In the genomic region with DNA sequence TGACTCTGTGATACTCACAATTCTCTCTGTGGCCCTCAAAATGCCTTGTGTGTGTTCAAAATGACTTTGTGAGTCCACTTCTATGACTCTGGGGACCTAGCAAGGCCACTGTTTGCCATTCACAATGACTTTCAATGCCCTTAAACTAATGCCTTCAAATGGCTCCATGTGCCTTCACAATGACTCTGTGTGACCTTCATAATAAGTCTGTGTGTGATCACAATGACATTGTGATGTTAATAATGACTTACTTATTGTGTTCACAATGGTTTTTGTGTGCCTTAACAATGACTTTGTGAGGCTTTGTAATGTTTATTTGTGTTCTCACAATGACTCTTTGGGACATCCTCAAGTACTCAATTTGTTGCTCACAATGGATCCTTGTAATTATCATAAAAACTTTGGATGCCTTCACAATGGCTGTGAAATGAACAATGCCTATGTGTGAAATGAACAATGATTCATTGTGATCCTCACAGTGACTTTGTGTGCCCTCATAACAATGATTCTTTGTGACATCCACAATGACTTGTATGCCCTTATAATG, we compare ENCODE assay signal across 26 mouse cellular contexts.
"Had no signal": no experiment of that assay in that cellular context is flagged by ENCODE, and none has a peak within 500 bp of the region (broad histone marks: within the 10 kb centered on the region; RNA-seq: fewer than 3 reads in every experiment).

No protein-coding gene starts in this region.

- H3K27me3 ChIP-seq: heart, embryonic 13.5 days; heart, embryonic 15.5 days; hindbrain, embryonic 12.5 days; intestine, embryonic 15.5 days; limb, embryonic 13.5 days; limb, embryonic 15.5 days; liver, embryonic 12.5 days had no signal

- DNase-seq: gastrocnemius, adult 2 months; gastrocnemius, postnatal 10 days; gastrocnemius, postnatal 25 days; heart, adult 2 months; heart, postnatal 4 days; kidney, adult 18-20 months; kidney, adult 8-10 months; kidney, postnatal 10 days; kidney, postnatal 25 days; kidney, postnatal 4 days; left cerebral cortex, postnatal 4 days had no signal

- H3K4me3 ChIP-seq: gastrocnemius, adult 2 months; heart, adult 2 months; heart, embryonic 13.5 days; heart, embryonic 15.5 days; hindbrain, embryonic 10.5 days; hindbrain, embryonic 12.5 days; intestine, embryonic 15.5 days; layer of hippocampus, adult 2 months; left cerebral cortex, adult 2 months; limb, embryonic 13.5 days; limb, embryonic 15.5 days; liver, embryonic 12.5 days had no signal

- ATAC-seq: hindbrain, embryonic 16.5 days; inflammation-experienced regulatory T-cells, adult 6 months; intestine, embryonic 15.5 days; intestine, postnatal 0 days; liver, embryonic 12.5 days had no signal

- H3K36me3 ChIP-seq: heart, embryonic 15.5 days; hindbrain, embryonic 12.5 days; intestine, embryonic 15.5 days; limb, embryonic 13.5 days; limb, embryonic 15.5 days; liver, embryonic 12.5 days had no signal

- H3K4me2 ChIP-seq: heart, embryonic 11.5 days; heart, embryonic 13.5 days; heart, embryonic 15.5 days; hindbrain, embryonic 12.5 days; hindbrain, embryonic 14.5 days; intestine, embryonic 15.5 days; limb, embryonic 13.5 days; limb, embryonic 15.5 days; liver, embryonic 12.5 days had no signal

- H3K27ac ChIP-seq: gastrocnemius, adult 2 months; heart, adult 2 months; heart, embryonic 13.5 days; heart, embryonic 15.5 days; hindbrain, embryonic 10.5 days; hindbrain, embryonic 12.5 days; hindbrain, embryonic 14.5 days; intestine, embryonic 15.5 days; layer of hippocampus, adult 2 months; left cerebral cortex, adult 2 months; limb, embryonic 13.5 days; limb, embryonic 15.5 days; liver, embryonic 12.5 days had no signal

- H3K9me3 ChIP-seq: heart, embryonic 15.5 days; hindbrain, embryonic 12.5 days; intestine, embryonic 15.5 days; limb, embryonic 13.5 days; limb, embryonic 15.5 days; liver, embryonic 12.5 days had no signal

- H3K4me1 ChIP-seq: heart, embryonic 13.5 days; heart, embryonic 15.5 days; hindbrain, embryonic 10.5 days; hindbrain, embryonic 12.5 days; intestine, embryonic 15.5 days; limb, embryonic 13.5 days; limb, embryonic 15.5 days; liver, embryonic 12.5 days had no signal

- H3K9ac ChIP-seq: heart, embryonic 13.5 days; heart, embryonic 15.5 days; hindbrain, embryonic 12.5 days; hindbrain, embryonic 14.5 days; intestine, embryonic 15.5 days; limb, embryonic 13.5 days; limb, embryonic 15.5 days; liver, embryonic 12.5 days had no signal
